Mouse (Mus musculus) testis, postnatal 14 days (tissue): Measurements from ENCODE around the gene Kcnk3.

Experiments
- DNase-seq: peaks from one replicate; pipeline ENCODE4 v3.0.0; 2021; ENCODE audit warnings: low spot score

Kcnk3 gene

DNA sequence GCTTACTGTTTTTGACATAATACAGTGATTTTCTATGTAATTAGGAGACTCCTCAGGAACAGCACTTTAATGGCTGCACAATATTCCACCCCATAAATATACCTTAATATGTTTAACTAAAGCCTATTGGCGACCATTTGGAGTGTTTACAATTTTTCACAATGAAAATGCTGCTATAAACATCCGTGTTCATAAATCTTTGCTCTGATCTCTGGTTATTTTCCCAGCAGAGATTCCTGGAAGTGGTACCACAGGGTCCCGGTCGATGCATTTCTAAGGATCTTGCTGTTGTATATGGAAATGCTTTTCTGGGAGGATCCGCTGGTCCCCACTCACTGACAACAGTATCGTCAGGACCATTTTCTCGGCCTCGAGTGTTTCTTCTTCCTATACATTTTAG lies 25.3 kb downstream of the Kcnk3 start:
- DNase-seq, result no peak

DNA sequence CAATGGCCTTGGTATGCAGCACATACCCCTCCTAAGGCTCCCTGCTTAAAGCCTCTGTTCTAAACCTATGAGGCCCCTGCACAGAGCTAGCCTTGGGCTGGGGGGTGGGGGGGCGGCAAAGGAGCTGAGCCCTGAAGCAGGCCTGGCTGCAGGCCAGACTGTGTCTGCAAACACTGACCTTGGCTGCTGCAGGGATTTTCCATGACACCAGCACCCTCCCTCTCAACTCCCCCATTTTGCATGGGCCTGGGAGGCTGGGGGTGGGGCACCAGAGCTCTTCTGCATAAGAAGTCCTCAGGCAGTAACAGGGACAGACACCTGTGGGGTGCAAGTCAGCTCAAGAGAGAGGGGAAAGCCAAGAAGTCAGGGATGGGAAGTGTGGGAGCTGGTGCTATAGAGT lies 26.3 kb downstream of the Kcnk3 start:
- no peak for DNase-seq

DNA sequence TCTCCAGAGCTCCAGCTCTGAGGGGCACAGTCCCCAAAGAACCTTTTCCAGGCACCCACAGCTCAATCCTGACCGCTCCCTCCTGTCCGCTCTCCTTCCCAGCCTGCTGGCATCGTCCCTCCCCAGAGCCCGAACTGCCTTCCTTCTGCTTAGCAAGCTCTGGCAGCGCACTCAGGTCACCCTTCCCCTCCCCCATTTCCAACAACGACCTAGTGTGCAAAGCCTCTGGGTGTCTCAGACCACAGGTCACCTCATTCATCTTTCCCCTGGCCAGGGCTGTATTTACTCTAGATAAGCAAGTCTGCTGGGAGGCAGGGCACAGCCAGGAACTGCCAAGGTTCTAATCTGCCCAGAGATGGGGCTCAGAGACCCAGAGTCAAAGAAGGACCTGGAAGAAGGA lies 27.4 kb downstream of the Kcnk3 start:
- DNase-seq, result no peak

DNA sequence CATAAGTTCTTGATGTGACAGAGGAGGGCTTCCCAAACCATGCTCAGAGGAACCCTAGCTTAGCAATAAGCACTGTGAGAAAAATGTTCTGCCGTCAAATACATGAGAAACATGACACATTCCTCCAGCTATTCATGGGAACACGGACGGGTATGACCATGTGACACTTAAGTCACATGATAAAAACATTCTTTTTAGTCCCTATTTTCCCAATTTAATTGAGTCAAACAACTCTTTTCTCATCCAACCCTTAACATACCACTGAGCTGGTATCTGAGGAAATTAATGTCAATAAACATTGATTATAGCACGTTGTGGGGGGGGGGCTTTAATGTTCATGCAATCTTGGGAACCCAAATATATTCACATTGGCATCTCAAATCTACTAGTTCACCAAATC lies 27.8 kb downstream of the Kcnk3 start:
- no peak for DNase-seq

DNA sequence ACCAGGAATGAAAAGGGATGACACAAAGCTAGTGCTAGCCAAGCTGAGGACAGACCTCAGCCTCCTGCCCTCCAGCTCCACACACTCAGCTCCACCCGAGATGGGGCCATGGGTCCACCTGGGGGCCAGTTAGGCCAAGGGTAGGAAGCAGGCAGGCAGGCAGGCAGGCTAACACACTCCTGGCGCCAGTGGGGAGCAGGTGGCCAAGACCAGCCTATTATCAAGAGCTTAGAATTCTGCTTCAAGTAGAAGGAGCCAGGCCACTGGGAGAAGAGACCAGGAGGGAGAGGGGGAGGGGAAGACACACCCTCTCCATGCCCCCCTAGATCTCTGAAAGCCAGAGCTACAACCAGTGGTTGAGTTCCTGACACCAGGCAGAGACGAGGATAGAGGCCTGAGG lies 28.7 kb downstream of the Kcnk3 start:
- DNase-seq, result no peak

DNA sequence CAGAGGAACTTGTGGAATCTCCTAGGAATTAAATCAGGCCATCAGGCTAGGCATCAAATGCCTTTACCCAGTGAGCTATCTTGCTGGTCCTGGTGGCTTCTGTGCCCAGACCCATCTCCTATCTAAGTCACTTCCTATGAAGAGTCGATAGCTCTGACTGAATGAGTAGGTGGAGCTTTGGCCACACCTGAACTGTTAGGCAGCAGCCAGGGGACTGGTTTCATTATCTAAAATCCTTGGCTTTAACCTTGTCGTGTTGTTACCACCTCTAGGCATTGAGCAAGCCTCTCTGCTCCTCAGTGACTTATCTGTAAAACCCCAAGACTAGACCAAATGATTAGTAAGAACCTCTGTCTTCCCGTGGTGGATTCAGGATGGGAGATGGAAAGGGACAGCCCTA lies 29.4 kb downstream of the Kcnk3 start:
- DNase-seq, result no peak

DNA sequence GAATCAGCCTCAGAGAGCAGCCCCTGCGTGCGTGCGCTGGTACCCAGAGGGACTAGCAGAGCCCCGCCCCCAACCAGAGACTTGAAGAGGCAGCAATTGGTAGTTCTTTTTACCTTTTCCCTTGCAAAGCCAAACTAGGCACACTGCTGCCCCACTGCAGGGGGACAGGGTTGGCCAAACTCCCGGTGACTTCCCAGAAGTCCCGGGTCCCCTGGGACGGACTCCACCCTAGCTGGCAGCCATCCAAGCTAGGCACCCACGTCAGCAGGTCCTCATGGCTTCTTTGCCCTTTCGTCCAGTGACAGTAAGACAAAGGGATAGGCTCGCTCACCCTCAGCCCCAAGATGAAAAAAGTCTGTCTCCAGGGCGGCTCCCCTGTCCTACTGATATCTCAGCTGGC lies 29.9 kb downstream of the Kcnk3 start:
- DNase-seq, result no peak

DNA sequence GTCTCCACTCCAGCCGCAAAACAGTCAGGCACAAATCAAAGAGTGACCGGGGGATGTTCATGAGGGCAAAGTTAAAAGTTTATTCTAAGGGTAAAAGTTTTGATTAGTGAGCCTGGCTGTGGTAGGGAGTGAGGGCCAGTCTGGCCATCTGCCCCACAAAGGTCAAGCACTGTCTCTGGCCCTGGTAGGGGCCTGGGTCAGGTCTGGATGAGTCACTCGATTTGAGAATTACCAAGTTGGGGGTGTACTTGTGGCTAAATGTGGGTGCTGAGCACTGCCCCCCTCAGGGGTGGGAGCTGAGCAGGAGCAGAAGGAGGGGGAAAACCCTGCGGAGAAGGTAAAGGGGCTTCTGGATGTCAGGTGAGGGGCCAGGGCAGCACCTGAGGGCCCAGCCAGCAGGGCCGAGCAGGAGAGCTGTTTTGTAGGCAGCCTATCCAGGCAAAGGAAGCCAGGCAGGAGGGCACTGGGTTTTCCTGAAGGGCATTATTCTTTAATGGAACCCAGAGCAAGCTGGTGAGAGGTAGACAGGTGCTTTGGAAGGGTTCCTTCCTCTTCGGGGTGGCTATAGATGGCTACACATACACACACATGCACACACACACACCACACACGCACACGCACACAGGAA lies 30.5 kb downstream of the Kcnk3 start:
- DNase-seq, result no peak

DNA sequence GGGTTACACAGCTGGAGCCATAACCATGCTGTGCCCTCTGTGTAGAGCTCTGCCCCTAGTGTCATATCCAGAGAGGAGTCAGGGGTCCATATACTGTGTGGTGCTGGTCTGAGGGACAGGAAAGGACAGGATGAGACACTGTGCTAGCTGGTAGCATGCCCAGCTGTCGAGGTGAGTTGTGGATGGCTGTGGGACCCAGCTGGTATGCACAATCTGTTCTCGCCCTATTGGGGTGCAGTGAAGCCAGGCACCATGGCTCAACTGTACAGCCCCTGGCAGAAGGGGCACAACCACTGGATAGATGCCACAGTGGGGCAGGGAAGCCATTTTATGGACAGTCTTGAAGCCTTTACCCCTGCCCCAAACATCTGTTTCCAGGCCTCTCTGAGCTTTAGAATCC lies 31.2 kb downstream of the Kcnk3 start:
- DNase-seq, result no peak

DNA sequence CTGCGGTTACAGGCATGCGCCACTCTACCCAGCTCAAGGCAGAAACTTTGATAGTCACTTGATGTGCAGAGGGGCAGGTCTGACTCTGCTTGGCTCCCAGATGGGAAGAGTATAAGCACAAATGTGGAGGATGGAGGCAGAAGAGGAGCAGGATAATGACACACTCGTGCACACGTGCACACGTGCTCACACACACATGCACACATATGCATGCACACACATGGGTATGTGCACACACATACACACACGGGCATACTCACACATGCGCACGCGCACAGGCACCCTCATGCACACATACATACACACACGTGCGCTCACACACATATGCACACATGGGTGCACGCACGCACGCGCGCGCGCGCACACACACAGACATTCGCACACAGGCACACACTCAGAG lies 32.6 kb downstream of the Kcnk3 start:
- no peak for DNase-seq

DNA sequence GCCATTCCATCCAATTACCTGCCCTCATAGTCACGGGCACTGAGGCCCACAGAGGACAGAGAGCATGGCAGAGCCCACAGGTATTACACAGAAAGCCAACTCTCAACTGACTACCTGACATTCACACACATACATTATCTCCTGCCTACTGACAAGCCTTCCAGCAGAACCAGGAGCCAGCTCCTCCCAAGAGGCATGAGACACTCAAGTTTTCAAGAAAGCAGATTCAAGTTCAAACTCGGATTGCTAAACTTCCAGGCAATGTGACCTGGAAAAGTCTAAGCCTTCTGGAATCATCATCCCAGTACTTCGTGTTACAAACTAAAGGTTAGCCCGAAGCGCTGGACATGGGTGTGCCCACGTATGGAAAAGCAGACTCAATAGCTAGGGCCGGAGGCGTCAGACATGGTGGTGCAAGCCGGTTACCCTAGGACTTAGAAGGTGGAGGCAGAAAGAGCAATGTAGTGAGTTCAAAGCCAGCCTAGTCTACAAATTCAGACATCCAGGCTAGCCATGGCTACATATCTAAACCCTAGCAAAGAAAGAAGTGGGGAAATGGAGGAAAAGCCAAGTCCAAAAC lies 33.3 kb downstream of the Kcnk3 start:
- no peak for DNase-seq

DNA sequence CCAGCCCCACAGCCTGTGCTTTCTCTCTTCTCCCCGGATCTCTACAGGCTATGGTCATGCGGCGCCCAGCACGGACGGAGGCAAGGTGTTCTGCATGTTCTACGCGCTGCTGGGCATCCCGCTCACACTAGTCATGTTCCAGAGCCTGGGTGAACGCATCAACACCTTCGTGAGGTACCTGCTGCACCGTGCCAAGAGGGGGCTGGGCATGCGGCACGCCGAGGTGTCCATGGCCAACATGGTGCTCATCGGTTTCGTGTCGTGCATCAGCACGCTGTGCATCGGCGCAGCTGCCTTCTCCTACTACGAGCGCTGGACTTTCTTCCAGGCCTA lies 33.8 kb downstream of the Kcnk3 start:
- DNase-seq, result no peak

DNA sequence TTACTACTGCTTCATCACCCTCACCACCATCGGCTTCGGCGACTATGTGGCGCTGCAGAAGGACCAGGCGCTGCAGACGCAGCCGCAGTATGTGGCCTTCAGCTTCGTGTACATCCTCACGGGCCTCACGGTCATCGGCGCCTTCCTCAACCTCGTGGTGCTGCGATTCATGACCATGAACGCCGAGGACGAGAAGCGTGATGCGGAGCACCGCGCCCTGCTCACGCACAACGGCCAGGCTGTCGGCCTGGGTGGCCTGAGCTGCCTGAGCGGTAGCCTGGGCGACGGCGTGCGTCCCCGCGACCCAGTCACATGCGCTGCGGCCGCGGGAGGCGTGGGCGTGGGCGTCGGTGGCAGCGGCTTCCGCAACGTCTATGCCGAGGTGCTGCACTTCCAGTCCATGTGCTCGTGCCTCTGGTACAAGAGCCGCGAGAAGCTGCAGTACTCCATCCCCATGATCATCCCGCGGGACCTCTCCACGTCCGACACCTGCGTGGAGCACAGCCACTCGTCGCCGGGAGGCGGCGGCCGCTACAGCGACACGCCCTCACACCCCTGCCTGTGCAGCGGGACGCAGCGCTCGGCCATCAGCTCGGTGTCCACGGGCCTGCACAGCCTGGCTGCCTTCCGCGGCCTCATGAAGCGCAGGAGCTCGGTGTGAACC lies 34.3 kb downstream of the Kcnk3 start:
- peak; percentile 23 for DNase-seq

DNA sequence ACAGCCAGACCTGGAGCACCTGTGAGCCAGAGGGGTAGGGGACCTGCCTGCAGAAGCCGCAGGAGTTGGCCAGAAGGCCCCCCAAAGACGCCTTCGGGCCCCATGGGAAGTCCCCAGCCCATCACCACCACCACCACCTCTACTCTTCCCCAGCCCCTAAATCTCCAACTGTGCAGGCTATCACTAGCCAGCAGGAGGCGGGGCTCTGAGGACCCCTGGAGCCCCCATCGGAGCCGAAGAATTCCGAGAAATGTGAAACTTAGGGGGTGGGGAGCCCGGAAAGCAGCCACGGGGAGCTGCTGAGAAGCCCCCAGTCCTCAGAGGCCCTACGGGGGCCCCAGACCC lies 34.8 kb downstream of the Kcnk3 start:
- no peak for DNase-seq

DNA sequence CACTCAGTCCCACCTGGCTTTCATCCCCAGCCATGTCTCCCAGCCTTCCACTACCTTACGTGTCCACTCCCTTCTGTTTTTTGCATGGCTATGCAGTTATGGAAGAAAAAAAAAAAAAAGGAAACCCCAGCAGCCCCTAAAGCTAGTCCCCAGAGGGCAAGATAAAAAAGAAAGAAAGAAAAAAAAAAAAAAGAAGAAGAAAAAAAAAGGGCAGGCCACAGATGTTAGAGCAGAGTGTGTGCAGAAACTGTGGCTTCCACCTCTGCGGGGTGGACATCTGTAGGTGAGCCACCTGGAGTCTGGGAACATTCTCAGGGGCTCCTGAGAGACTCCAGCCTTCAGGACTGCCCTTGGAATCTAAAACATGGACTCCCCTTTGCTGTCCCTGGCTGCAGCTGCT lies 35.4 kb downstream of the Kcnk3 start:
- no peak for DNase-seq

DNA sequence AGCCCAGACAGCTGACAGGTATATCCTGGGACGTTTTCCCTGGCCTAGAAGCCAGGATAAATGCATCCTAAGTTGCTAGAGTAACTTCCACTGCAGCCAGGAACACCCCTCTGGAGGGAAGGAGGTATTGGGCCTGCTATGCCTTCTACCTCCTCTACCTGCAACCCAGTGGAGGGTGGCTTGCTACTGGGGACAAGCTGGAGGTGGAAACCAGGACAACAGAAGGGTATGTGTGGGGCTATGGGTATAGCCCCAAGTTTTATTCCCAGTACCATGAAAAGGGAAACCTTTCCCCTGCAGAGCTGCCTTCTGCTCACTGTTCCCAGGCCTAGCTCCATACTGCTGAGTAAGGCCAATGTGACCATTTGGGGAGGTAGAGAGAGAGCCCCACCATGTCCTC lies 36.3 kb downstream of the Kcnk3 start:
- DNase-seq, result no peak

DNA sequence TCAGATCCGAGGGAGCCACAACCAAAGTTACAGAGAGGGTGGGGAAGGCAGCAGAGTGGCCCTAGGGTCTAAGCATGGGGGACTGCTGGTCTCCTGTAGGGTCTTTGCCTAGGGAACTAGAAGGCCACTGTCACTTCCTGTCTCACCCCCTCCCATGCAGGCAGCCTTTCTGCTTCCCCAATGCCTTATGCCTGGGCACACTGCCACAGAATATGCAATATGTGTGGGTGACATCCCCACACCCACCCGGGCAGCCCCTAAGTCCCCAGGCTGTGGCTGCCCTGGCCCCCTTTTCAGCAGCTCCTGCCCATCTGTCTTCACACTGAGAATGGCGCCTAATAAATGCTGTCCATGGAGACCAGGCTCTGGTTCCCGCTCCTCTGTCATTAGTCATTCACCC lies 36.9 kb downstream of the Kcnk3 start:
- DNase-seq, result no peak

DNA sequence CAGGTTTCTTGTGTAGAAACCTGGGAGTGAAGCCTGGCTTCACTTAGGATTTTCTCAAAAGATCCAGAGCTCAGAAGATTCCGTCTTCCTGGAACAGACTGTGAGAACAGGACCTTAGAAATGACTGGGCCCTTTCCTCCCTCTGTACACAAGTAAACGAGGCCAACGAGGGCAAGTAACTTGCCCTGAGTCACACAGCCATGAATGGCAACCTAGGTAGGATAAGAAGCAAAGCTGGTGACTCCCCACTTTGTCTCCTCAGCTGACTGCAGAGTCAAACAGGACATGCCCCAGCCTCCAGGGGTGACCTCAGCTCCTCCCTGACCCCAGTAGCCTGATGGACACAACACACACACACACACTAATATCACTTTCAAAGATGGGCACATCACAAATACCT lies 37.4 kb downstream of the Kcnk3 start:
- no peak for DNase-seq

DNA sequence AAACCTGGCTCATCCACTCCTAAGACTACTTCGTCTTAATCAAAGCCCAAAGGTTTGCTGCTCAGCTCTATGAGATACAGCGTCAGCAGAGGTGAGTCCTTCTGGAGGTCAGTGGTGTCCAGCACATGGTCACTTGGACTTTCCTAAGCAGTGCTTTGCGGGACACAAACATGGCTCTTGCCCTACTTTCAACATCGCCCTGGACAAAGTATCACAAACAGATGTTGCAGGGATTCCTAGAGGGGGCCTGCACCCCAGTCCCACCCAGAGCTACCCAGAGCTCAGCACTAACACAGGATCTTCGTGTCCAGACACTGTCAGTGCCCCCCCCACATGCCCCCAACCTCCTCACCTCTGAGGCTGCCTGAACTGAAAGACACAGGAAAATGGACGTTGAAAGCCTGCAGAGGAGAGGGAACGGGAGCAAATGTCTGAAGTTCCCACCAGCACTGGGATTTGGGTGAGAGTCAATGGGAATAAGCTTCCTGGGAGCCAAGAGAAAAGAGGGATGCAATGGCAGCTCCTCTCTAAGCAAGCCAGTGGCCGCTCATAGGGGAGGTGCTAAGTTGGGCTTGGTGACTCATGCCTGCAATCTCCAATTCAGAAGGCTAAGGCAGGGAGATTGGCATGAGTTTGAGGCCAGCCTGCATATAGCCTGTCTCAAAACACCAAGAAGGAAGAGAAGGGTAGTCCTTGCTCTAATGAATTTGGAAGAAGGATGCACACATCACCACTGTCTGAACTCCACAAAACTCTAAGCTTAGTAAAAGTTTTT lies 38.5 kb downstream of the Kcnk3 start:
- no peak for DNase-seq

DNA sequence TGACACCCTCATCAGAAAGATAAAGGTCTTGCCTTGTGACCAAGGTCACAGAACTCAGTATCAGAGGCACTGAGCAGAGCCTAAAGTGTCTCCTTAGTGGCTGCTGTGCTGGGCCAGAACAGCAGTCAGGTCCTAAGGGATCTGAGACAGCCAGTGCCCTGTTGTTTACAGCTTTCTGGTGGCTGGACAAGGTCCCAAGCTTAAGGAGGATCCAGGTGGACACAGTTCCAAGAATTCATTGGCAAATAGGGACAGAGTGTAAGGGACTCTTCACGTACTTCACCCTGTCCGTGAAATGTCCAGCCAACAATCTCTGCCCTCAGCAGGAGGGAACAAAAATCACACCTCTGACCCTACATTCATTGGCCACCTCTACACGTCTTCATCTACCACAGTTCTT lies 40.5 kb downstream of the Kcnk3 start:
- no peak for DNase-seq

DNA sequence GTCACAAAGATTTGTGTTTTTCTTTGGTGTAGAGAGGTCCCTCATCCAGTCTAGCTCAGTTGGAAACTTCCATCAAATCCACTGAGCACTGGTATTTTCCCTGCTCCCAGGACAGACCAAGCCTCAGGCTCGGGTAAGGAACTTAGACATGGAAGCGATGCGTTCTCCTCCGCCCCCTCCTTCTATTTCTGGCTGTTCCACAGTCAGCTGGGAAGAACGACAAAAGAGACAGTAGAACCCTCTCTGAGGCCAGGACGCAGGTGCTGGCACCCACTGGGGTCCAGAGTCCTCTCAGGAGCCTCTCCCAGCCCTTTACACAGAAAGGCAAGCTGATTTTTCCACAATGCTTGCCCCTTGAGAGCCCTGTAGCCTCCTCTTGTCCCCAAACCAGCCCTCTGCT lies 42.4 kb downstream of the Kcnk3 start:
- no peak for DNase-seq

DNA sequence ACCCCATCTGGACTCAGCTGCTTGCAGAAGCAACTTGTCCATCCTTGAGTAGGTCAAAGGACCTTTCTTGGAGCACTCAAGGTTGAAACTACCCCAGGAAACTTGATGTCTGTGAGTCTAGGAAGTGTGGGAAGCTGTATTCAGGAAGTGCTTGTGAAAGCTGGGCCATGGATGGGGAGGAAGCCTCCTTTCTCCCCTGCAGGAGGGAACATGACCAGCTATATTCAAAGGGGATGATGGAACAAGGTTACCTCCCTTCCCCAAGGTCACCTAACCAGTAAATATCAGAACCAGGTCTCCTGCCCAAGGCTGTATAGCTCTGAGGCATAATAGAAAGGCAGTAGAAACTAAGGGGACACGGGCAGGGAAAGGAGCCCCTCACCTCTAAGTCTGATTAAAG lies 44.2 kb downstream of the Kcnk3 start:
- DNase-seq, result no peak

DNA sequence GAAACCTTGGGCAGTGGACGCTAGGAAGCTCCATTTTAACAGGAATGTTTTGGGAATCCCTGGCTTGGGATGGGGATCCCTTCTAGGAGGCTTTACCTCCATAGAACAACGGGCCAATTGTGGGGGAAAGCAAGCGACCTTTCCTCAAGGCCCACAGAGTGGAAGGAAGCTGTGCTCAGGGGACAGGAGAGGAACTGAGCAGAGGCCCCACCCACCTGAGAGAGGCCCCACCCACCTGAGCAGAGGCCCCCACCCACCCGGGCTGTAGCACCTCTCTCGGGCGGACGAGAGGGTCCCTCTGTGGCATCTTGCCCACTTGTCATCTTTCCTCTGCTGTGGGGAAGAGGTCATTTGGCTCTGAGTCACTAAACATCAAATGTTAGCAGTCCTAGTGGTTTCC lies 49.0 kb downstream of the Kcnk3 start:
- DNase-seq, result no peak

DNA sequence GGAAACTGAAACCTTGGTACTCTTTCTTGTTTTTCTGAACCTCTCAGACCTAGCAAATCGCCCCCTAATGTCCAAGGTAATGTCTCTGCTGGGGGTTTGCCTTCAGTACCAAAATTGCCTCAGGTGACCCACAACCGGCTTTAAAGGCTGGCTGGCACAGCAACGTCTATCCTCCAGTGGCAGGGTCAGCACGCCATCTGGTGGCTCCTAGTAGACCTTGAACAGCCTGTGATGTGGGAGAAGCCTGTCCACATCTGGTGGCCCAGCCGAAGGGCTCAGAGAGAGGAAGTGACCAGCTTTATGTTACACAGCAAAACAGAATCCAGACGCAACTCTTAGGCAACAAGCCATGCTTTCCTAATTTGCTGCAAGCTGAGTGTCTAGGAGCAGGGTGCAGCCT lies 50.1 kb downstream of the Kcnk3 start:
- DNase-seq, result peak; percentile 52
